Mouse (Mus musculus) urinary bladder, postnatal 14 days (tissue): ENCODE results near the gene Tdp1.

Source experiments
- DNase-seq: peaks from one replicate; pipeline ENCODE4 v3.0.0; 2021; ENCODE audit warnings: low spot score

Tdp1 gene

GRCm38 (mm10) chr12:100001246-100001645 lies 116.9 kb downstream of the Tdp1 start:
- no peak for DNase-seq

GRCm38 (mm10) chr12:100001910-100002309 lies 117.6 kb downstream of the Tdp1 start:
- DNase-seq, result no peak

- no peak for DNase-seq
Observed at GRCm38 (mm10) chr12:100002914-100003587, 118.7 kb downstream of the Tdp1 start.
